Mouse (Mus musculus): ENCODE measurements at regions not wholly inside any gene's neighbourhood (a gene's known extent, or its start where the extent isn't known, plus 50 kb on each side); places are given as distances from the start of the nearest gene placed in this dataset.
A peak's percentile ranks its signal among the peaks of the same experiment; 100 is the strongest.

- no peak overlapping the region for H3K9ac ChIP-seq (ENCODE audit: low read depth, low read length)
- no peak for ATAC-seq (ENCODE audit: low FRiP score)
Observed at GRCm38 (mm10) chrX:77009336-77009735, 406.6 kb upstream of the Cldn34d start.

GRCm38 (mm10) chrX:77013890-77014289 lies 411.2 kb upstream of the Cldn34d start:
- no peak overlapping the region for H3K9ac ChIP-seq (ENCODE audit: low read depth, low read length)
- H3K36me3 ChIP-seq (ENCODE audit: control insufficient read depth, insufficient read depth, low read length) = no peaks in the 10 kb centered on the region
- 79% methylated on average over 1 of the region's 1 CpGs for WGBS
- no peak for ATAC-seq (ENCODE audit: low FRiP score)
- no peak overlapping the region for H3K27ac ChIP-seq (ENCODE audit: low read depth, low read length)
- no peaks in the 10 kb centered on the region for H3K27me3 ChIP-seq (ENCODE audit: control insufficient read depth, insufficient read depth, low read length)
- H3K4me2 ChIP-seq (replicated peaks; ENCODE audit: low read depth, low read length) = no peak overlapping the region
- no peak for DNase-seq (ENCODE audit: low spot score)
- H3K4me3 ChIP-seq (ENCODE audit: low read depth, low read length) = no peak overlapping the region
- no peaks in the 10 kb centered on the region for H3K4me1 ChIP-seq (replicated peaks; ENCODE audit: control insufficient read depth, insufficient read depth, low read length)
- no peaks in the 10 kb centered on the region for H3K9me3 ChIP-seq (ENCODE audit: control insufficient read depth, low read length)

More at GRCm38 (mm10) chrX:77009336-77009735, 406.6 kb upstream of the Cldn34d start:
- no peak overlapping the region for H3K4me3 ChIP-seq (ENCODE audit: low read depth, low read length)
- no peaks in the 10 kb centered on the region for H3K4me1 ChIP-seq (replicated peaks; ENCODE audit: control insufficient read depth, insufficient read depth, low read length)
- H3K27me3 ChIP-seq (ENCODE audit: control insufficient read depth, insufficient read depth, low read length) = no peaks in the 10 kb centered on the region
- H3K36me3 ChIP-seq (ENCODE audit: control insufficient read depth, insufficient read depth, low read length) = no peaks in the 10 kb centered on the region
- no peak overlapping the region for H3K4me2 ChIP-seq (replicated peaks; ENCODE audit: low read depth, low read length)
- H3K9me3 ChIP-seq (ENCODE audit: control insufficient read depth, low read length) = no peaks in the 10 kb centered on the region
- H3K27ac ChIP-seq (ENCODE audit: low read depth, low read length) = no peak overlapping the region
- 13% methylated on average over 2 of the region's 2 CpGs for WGBS
- DNase-seq (ENCODE audit: low spot score) = peak; percentile 0

GRCm38 (mm10) chrX:77050401-77051381 lies 448.0 kb upstream of the Cldn34d start:
- ATAC-seq (ENCODE audit: low FRiP score) (peak; percentile 88), DNase-seq (ENCODE audit: low spot score) (peak; percentile 60)
- Histone ChIP-seq H3K27ac (ENCODE audit: low read depth, low read length) (no peak overlapping the region), H3K4me3 (ENCODE audit: low read depth, low read length) (no peak overlapping the region), H3K36me3 (ENCODE audit: control insufficient read depth, insufficient read depth, low read length) (no peaks in the 10 kb centered on the region), H3K4me2 (replicated peaks; ENCODE audit: low read depth, low read length) (no peak overlapping the region), H3K9me3 (ENCODE audit: control insufficient read depth, low read length) (no peaks in the 10 kb centered on the region), H3K9ac (ENCODE audit: low read depth, low read length) (no peak overlapping the region), H3K4me1 (replicated peaks; ENCODE audit: control insufficient read depth, insufficient read depth, low read length) (no peaks in the 10 kb centered on the region), H3K27me3 (ENCODE audit: control insufficient read depth, insufficient read depth, low read length) (no peaks in the 10 kb centered on the region)
- 47% methylated on average over 5 of the region's 5 CpGs for WGBS

- DNase-seq (ENCODE audit: low spot score) (no peak), ATAC-seq (ENCODE audit: low FRiP score) (no peak)
- H3K9me3 ChIP-seq (ENCODE audit: control insufficient read depth, low read length) = no peaks in the 10 kb centered on the region
- H3K4me1 ChIP-seq (replicated peaks; ENCODE audit: control insufficient read depth, insufficient read depth, low read length) = no peaks in the 10 kb centered on the region
- no peak overlapping the region for H3K9ac ChIP-seq (ENCODE audit: low read depth, low read length)
- no peaks in the 10 kb centered on the region for H3K36me3 ChIP-seq (ENCODE audit: control insufficient read depth, insufficient read depth, low read length)
- H3K4me3 ChIP-seq (ENCODE audit: low read depth, low read length) = no peak overlapping the region
- H3K27ac ChIP-seq (ENCODE audit: low read depth, low read length) = no peak overlapping the region
- H3K4me2 ChIP-seq (replicated peaks; ENCODE audit: low read depth, low read length) = no peak overlapping the region
- WGBS = 71% methylated on average over 1 of the region's 1 CpGs
- H3K27me3 ChIP-seq (ENCODE audit: control insufficient read depth, insufficient read depth, low read length) = no peaks in the 10 kb centered on the region
Observed at GRCm38 (mm10) chrX:77052036-77052435, 449.3 kb upstream of the Cldn34d start.

- H3K4me1 ChIP-seq (replicated peaks; ENCODE audit: control insufficient read depth, insufficient read depth, low read length) = no peaks in the 10 kb centered on the region
- no peak for DNase-seq (ENCODE audit: low spot score)
- no peaks in the 10 kb centered on the region for H3K9me3 ChIP-seq (ENCODE audit: control insufficient read depth, low read length)
- no peak overlapping the region for H3K9ac ChIP-seq (ENCODE audit: low read depth, low read length)
- H3K27ac ChIP-seq (ENCODE audit: low read depth, low read length) = no peak overlapping the region
- no peak overlapping the region for H3K4me2 ChIP-seq (replicated peaks; ENCODE audit: low read depth, low read length)
- 89% methylated on average over 4 of the region's 4 CpGs for WGBS
- H3K27me3 ChIP-seq (ENCODE audit: control insufficient read depth, insufficient read depth, low read length) = no peaks in the 10 kb centered on the region
- no peak overlapping the region for H3K4me3 ChIP-seq (ENCODE audit: low read depth, low read length)
- no peaks in the 10 kb centered on the region for H3K36me3 ChIP-seq (ENCODE audit: control insufficient read depth, insufficient read depth, low read length)
- no peak for ATAC-seq (ENCODE audit: low FRiP score)
Observed at GRCm38 (mm10) chrX:77079776-77080175, 431.0 kb upstream of the Tbl1x start.

- Histone ChIP-seq H3K4me1 (replicated peaks; ENCODE audit: control insufficient read depth, insufficient read depth, low read length) (no peaks in the 10 kb centered on the region), H3K4me3 (ENCODE audit: low read depth, low read length) (no peak overlapping the region), H3K36me3 (ENCODE audit: control insufficient read depth, insufficient read depth, low read length) (no peaks in the 10 kb centered on the region), H3K4me2 (replicated peaks; ENCODE audit: low read depth, low read length) (no peak overlapping the region), H3K27ac (ENCODE audit: low read depth, low read length) (no peak overlapping the region), H3K9ac (ENCODE audit: low read depth, low read length) (no peak overlapping the region), H3K9me3 (ENCODE audit: control insufficient read depth, low read length) (no peaks in the 10 kb centered on the region), H3K27me3 (ENCODE audit: control insufficient read depth, insufficient read depth, low read length) (no peaks in the 10 kb centered on the region)
- whole genome bisulfite sequencing = 96% methylated on average over 1 of the region's 1 CpGs
- ATAC-seq (ENCODE audit: low FRiP score) (no peak), DNase-seq (ENCODE audit: low spot score) (no peak)
Observed at GRCm38 (mm10) chrX:77082716-77083115, 428.1 kb upstream of the Tbl1x start.

GRCm38 (mm10) chrX:77121761-77122160 lies 389.1 kb upstream of the Tbl1x start:
- ATAC-seq (ENCODE audit: low FRiP score) (no peak), DNase-seq (ENCODE audit: low spot score) (no peak)
- Histone ChIP-seq H3K9me3 (ENCODE audit: control insufficient read depth, low read length) (no peaks in the 10 kb centered on the region), H3K4me2 (replicated peaks; ENCODE audit: low read depth, low read length) (no peak overlapping the region), H3K9ac (ENCODE audit: low read depth, low read length) (no peak overlapping the region), H3K36me3 (ENCODE audit: control insufficient read depth, insufficient read depth, low read length) (no peaks in the 10 kb centered on the region), H3K27me3 (ENCODE audit: control insufficient read depth, insufficient read depth, low read length) (no peaks in the 10 kb centered on the region), H3K4me3 (ENCODE audit: low read depth, low read length) (no peak overlapping the region), H3K27ac (ENCODE audit: low read depth, low read length) (no peak overlapping the region), H3K4me1 (replicated peaks; ENCODE audit: control insufficient read depth, insufficient read depth, low read length) (no peaks in the 10 kb centered on the region)
- 72% methylated on average over 2 of the region's 2 CpGs for WGBS

Data from hindbrain, embryonic 11.5 days (tissue).